Mouse (Mus musculus): ENCODE measurements around the gene Timp3. TPM values are rescaled to one million over a fixed set of nuclear protein-coding genes. Genes with fewer than 3 reads are reported as not detected.

Timp3 gene
- polyA plus RNA-seq, 1 experiment from 2014 or later, result 32.3 TPM

GRCm38 (mm10) chr10:86331681-86332281 lies 31.6 kb downstream of the Timp3 start:
- no peaks in the 10 kb centered on the region for H3K36me3 ChIP-seq
- H3K9ac ChIP-seq, result no peak overlapping the region
- peaks cover 12% of the 10 kb centered on the region for H3K4me1 ChIP-seq (replicated peaks)
- no peak overlapping the region for H3K4me3 ChIP-seq
- 64% methylated on average over 7 of the region's 7 CpGs for WGBS
- no peaks in the 10 kb centered on the region for H3K27me3 ChIP-seq
- H3K27ac ChIP-seq, result 0 out of 2 replicates have a peak overlapping the region, but pooled peaks have one; percentile 15
- no peaks in the 10 kb centered on the region for H3K9me3 ChIP-seq
- ATAC-seq (ENCODE audit: low FRiP score), result no peak
- no peak overlapping the region for H3K4me2 ChIP-seq

GRCm38 (mm10) chr10:86332942-86333341 lies 32.8 kb downstream of the Timp3 start:
- no peaks in the 10 kb centered on the region for H3K36me3 ChIP-seq
- ATAC-seq (ENCODE audit: low FRiP score), result no peak
- H3K4me3 ChIP-seq, result no peak overlapping the region
- peaks cover 13% of the 10 kb centered on the region for H3K4me1 ChIP-seq (replicated peaks)
- H3K27ac ChIP-seq, result no peak overlapping the region
- no peak overlapping the region for H3K4me2 ChIP-seq
- H3K9ac ChIP-seq, result no peak overlapping the region
- 87% methylated on average over 3 of the region's 3 CpGs for WGBS
- H3K9me3 ChIP-seq, result no peaks in the 10 kb centered on the region
- H3K27me3 ChIP-seq, result no peaks in the 10 kb centered on the region

- 20% methylated on average over 8 of the region's 8 CpGs for WGBS
- Histone ChIP-seq H3K36me3 (no peaks in the 10 kb centered on the region), H3K9ac (no peak overlapping the region), H3K4me2 (no peak overlapping the region), H3K9me3 (no peaks in the 10 kb centered on the region), H3K27me3 (no peaks in the 10 kb centered on the region), H3K27ac (no peak overlapping the region), H3K4me3 (no peak overlapping the region), H3K4me1 (replicated peaks) (peaks cover 26% of the 10 kb centered on the region)
- ATAC-seq (ENCODE audit: low FRiP score), result no peak
Measured at GRCm38 (mm10) chr10:86334581-86334980, 34.4 kb downstream of the Timp3 start.

- no peak overlapping the region for H3K4me3 ChIP-seq
- H3K9ac ChIP-seq, result no peak overlapping the region
- WGBS, result 63% methylated on average over 1 of the region's 1 CpGs
- H3K4me1 ChIP-seq (replicated peaks), result peaks cover 37% of the 10 kb centered on the region
- H3K27me3 ChIP-seq, result no peaks in the 10 kb centered on the region
- no peaks in the 10 kb centered on the region for H3K9me3 ChIP-seq
- H3K27ac ChIP-seq, result no peak overlapping the region
- ATAC-seq (ENCODE audit: low FRiP score), result no peak
- no peaks in the 10 kb centered on the region for H3K36me3 ChIP-seq
- H3K4me2 ChIP-seq, result no peak overlapping the region
Measured at GRCm38 (mm10) chr10:86336506-86336905, 36.3 kb downstream of the Timp3 start.

- Histone ChIP-seq H3K4me2 (no peak overlapping the region), H3K9ac (no peak overlapping the region), H3K27me3 (no peaks in the 10 kb centered on the region), H3K27ac (no peak overlapping the region), H3K4me3 (no peak overlapping the region), H3K4me1 (replicated peaks) (peaks cover 43% of the 10 kb centered on the region; the same call in 1 of the 2 replicates), H3K9me3 (no peaks in the 10 kb centered on the region), H3K36me3 (no peaks in the 10 kb centered on the region)
- ATAC-seq (ENCODE audit: low FRiP score), result no peak
- 25% methylated on average over 3 of the region's 3 CpGs for WGBS
Measured at GRCm38 (mm10) chr10:86337239-86337638, 37.1 kb downstream of the Timp3 start.

GRCm38 (mm10) chr10:86338121-86338715 lies 38.0 kb downstream of the Timp3 start:
- 33% methylated on average over 4 of the region's 4 CpGs for WGBS
- ATAC-seq (ENCODE audit: low FRiP score), result no peak
- Histone ChIP-seq H3K9ac (no peak overlapping the region), H3K4me3 (no peak overlapping the region), H3K27me3 (no peaks in the 10 kb centered on the region), H3K36me3 (no peaks in the 10 kb centered on the region), H3K9me3 (no peaks in the 10 kb centered on the region), H3K27ac (no peak overlapping the region), H3K4me1 (replicated peaks) (peaks cover 51% of the 10 kb centered on the region), H3K4me2 (no peak overlapping the region)

GRCm38 (mm10) chr10:86339121-86339520 lies 38.9 kb downstream of the Timp3 start:
- WGBS, result 88% methylated on average over 4 of the region's 4 CpGs
- H3K9me3 ChIP-seq, result no peaks in the 10 kb centered on the region
- no peak overlapping the region for H3K9ac ChIP-seq
- H3K4me3 ChIP-seq, result no peak overlapping the region
- H3K4me1 ChIP-seq (replicated peaks), result peaks cover 55% of the 10 kb centered on the region
- ATAC-seq (ENCODE audit: low FRiP score), result no peak
- no peak overlapping the region for H3K4me2 ChIP-seq
- 0 out of 2 replicates have a peak, but pooled peaks cover 2% of the 10 kb centered on the region for H3K36me3 ChIP-seq
- H3K27ac ChIP-seq, result no peak overlapping the region
- no peaks in the 10 kb centered on the region for H3K27me3 ChIP-seq

GRCm38 (mm10) chr10:86339649-86340379 lies 39.6 kb downstream of the Timp3 start:
- 63% methylated on average over 2 of the region's 2 CpGs for whole genome bisulfite sequencing
- no peak overlapping the region for H3K4me3 ChIP-seq
- no peaks in the 10 kb centered on the region for H3K27me3 ChIP-seq
- H3K36me3 ChIP-seq, result 0 out of 2 replicates have a peak, but pooled peaks cover 7% of the 10 kb centered on the region
- no peaks in the 10 kb centered on the region for H3K9me3 ChIP-seq
- H3K4me1 ChIP-seq (replicated peaks), result peaks cover 52% of the 10 kb centered on the region
- ATAC-seq (ENCODE audit: low FRiP score), result no peak
- no peak overlapping the region for H3K4me2 ChIP-seq
- no peak overlapping the region for H3K27ac ChIP-seq
- no peak overlapping the region for H3K9ac ChIP-seq

GRCm38 (mm10) chr10:86340421-86340820 lies 40.2 kb downstream of the Timp3 start:
- H3K27me3 ChIP-seq, result no peaks in the 10 kb centered on the region
- 79% methylated on average over 7 of the region's 7 CpGs for WGBS
- no peak overlapping the region for H3K4me3 ChIP-seq
- no peak overlapping the region for H3K4me2 ChIP-seq
- H3K9me3 ChIP-seq, result no peaks in the 10 kb centered on the region
- H3K27ac ChIP-seq, result no peak overlapping the region
- peaks cover 49% of the 10 kb centered on the region for H3K4me1 ChIP-seq (replicated peaks)
- H3K9ac ChIP-seq, result no peak overlapping the region
- 0 out of 2 replicates have a peak, but pooled peaks cover 7% of the 10 kb centered on the region for H3K36me3 ChIP-seq
- ATAC-seq (ENCODE audit: low FRiP score), result no peak

- no peak overlapping the region for H3K27ac ChIP-seq
- H3K4me1 ChIP-seq (replicated peaks), result peaks cover 49% of the 10 kb centered on the region
- ATAC-seq (ENCODE audit: low FRiP score), result no peak
- H3K4me3 ChIP-seq, result no peak overlapping the region
- no peak overlapping the region for H3K9ac ChIP-seq
- H3K4me2 ChIP-seq, result no peak overlapping the region
- H3K9me3 ChIP-seq, result no peaks in the 10 kb centered on the region
- H3K27me3 ChIP-seq, result no peaks in the 10 kb centered on the region
- H3K36me3 ChIP-seq, result 0 out of 2 replicates have a peak, but pooled peaks cover 7% of the 10 kb centered on the region
- 79% methylated on average over 3 of the region's 3 CpGs for whole genome bisulfite sequencing
Measured at GRCm38 (mm10) chr10:86340991-86341527, 40.9 kb downstream of the Timp3 start.

- Histone ChIP-seq H3K9me3 (no peaks in the 10 kb centered on the region), H3K9ac (no peak overlapping the region), H3K36me3 (0 out of 2 replicates have a peak, but pooled peaks cover 7% of the 10 kb centered on the region), H3K27ac (no peak overlapping the region), H3K4me3 (no peak overlapping the region), H3K27me3 (no peaks in the 10 kb centered on the region), H3K4me2 (no peak overlapping the region), H3K4me1 (replicated peaks) (peaks cover 49% of the 10 kb centered on the region)
- no peak for ATAC-seq (ENCODE audit: low FRiP score)
- 22% methylated on average over 8 of the region's 8 CpGs for WGBS
Measured at GRCm38 (mm10) chr10:86341589-86341988, 41.4 kb downstream of the Timp3 start.

GRCm38 (mm10) chr10:86342151-86342550 lies 42.0 kb downstream of the Timp3 start:
- no peak for ATAC-seq (ENCODE audit: low FRiP score)
- WGBS, result 82% methylated on average over 4 of the region's 4 CpGs
- no peaks in the 10 kb centered on the region for H3K9me3 ChIP-seq

More at GRCm38 (mm10) chr10:86342151-86342550, 42.0 kb downstream of the Timp3 start:
- Histone ChIP-seq H3K27ac (no peak overlapping the region), H3K4me3 (no peak overlapping the region), H3K27me3 (no peaks in the 10 kb centered on the region), H3K4me2 (no peak overlapping the region), H3K9ac (no peak overlapping the region), H3K36me3 (0 out of 2 replicates have a peak, but pooled peaks cover 7% of the 10 kb centered on the region), H3K4me1 (replicated peaks) (peaks cover 49% of the 10 kb centered on the region)

Data from hindbrain, embryonic 13.5 days (tissue).